Mouse (Mus musculus): ENCODE results near the gene Pbx1. TPM values are rescaled to one million over a fixed set of nuclear protein-coding genes. Genes with fewer than 3 reads are reported as not detected.

The Pbx1 gene
- total and polyA plus RNA-seq, 3 experiments = 0.10 TPM; not detected in 2

DNA sequence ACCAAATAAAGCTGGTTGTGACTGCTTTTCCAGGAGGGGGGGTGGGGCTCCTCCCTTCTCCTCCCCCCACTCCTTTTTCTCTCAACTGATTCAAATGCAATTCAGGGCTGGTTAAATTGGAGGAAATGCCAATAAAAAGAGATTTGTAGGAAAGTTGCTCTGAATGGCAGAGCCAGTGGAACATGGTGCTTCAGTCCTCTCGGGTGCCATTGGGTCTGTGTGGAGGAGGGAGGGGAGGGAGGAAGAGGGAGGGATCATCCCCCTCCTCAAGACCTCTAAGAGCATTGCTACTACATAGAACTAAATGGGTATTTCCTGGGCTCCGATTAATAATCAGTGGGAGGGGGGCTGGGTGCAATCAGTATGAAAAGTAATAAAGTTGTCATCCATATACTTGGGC is 135.8 kb downstream of the Pbx1 start:
- peaks cover 5 to 16% of the 10 kb centered on the region in 2 experiments for H3K4me1 ChIP-seq (ENCODE audit: control insufficient read depth in 1 of 2, insufficient read depth in 2 of 2, low read length in 2 of 2)
- H3K9ac ChIP-seq (ENCODE audit: control insufficient read depth, low read depth, low read length, poor library complexity, severe bottlenecking) = no peak overlapping the region
- DNase-seq (ENCODE audit: low read depth, low spot score) = no peak
- peaks cover 0 to 16% of the 10 kb centered on the region in 2 experiments; a peak in 2 of 4 replicates for H3K36me3 ChIP-seq (ENCODE audit: control insufficient read depth in 1 of 2, insufficient read depth in 2 of 2, low read length in 2 of 2)
- no peak overlapping the region for H3K27ac ChIP-seq (ENCODE audit: control insufficient read depth, low read depth, low read length)
- no peaks in the 10 kb centered on the region for H3K9me3 ChIP-seq (replicated peaks; ENCODE audit: insufficient read depth, low read length)
- H3K4me3 ChIP-seq (ENCODE audit: control insufficient read depth in 1 of 2, insufficient read depth in 1 of 2, low read depth in 2 of 2, low read length in 2 of 2) = no peak overlapping the region
- TF ChIP-seq JUND (IDR thresholded peaks at IDR 0.05; ENCODE audit: low read depth, low read length) = no peak
- no peak for TF ChIP-seq RCOR1 (IDR thresholded peaks at IDR 0.05; ENCODE audit: low read depth, low read length)
- TF ChIP-seq KAT2A (conservative IDR thresholded peaks at IDR 0.05; ENCODE audit: low read depth, low read length) = no peak
- TF ChIP-seq USF2 (IDR thresholded peaks at IDR 0.05; ENCODE audit: borderline replicate concordance in 1 of 2, insufficient read depth in 1 of 2, low read depth in 1 of 2, low read length in 2 of 2) = no peak
- TF ChIP-seq USF1 (IDR thresholded peaks at IDR 0.05; ENCODE audit: low read depth, low read length) = no peak
- TF ChIP-seq SIN3A (IDR thresholded peaks at IDR 0.05; ENCODE audit: low read length) = no peak
- no peak for TF ChIP-seq ZNF384 (IDR thresholded peaks at IDR 0.05; ENCODE audit: low read depth, low read length)
- TF ChIP-seq EP300 (IDR thresholded peaks at IDR 0.05; ENCODE audit: low read depth in 1 of 2, low read length in 2 of 2) = no peak
- TF ChIP-seq TAL1 (IDR thresholded peaks at IDR 0.05; ENCODE audit: low read length) = no peak
- no peak for TF ChIP-seq MEF2A (IDR thresholded peaks at IDR 0.05; ENCODE audit: extremely low read depth, insufficient replicate concordance, low read depth, low read length, poor library complexity, severe bottlenecking)
- TF ChIP-seq POLR2AphosphoS5 (IDR thresholded peaks at IDR 0.05; ENCODE audit: borderline replicate concordance, low read depth, low read length) = no peak
- no peak for TF ChIP-seq MYB (IDR thresholded peaks at IDR 0.05; ENCODE audit: low read depth, low read length)
- TF ChIP-seq NELFE (IDR thresholded peaks at IDR 0.05; ENCODE audit: low read depth, low read length) = no peak
- no peak for TF ChIP-seq MAFK (IDR thresholded peaks at IDR 0.05; ENCODE audit: borderline replicate concordance, low read depth, low read length)
- no peak for TF ChIP-seq ELF1 (IDR thresholded peaks at IDR 0.05; ENCODE audit: low read depth, low read length)
- TF ChIP-seq UBTF (IDR thresholded peaks at IDR 0.05; ENCODE audit: borderline replicate concordance, insufficient read depth, low read depth, low read length) = no peak
- TF ChIP-seq SMC3 (IDR thresholded peaks at IDR 0.05; ENCODE audit: low read depth, low read length) = no peak
- no peak for TF ChIP-seq POLR2A (IDR thresholded peaks at IDR 0.05; ENCODE audit: control insufficient read depth in 1 of 2, insufficient read depth in 1 of 2, low read depth in 1 of 2, low read length in 2 of 2, poor library complexity in 1 of 2)
- no peak for TF ChIP-seq MAX (IDR thresholded peaks at IDR 0.05; ENCODE audit: low read length)
- H3K79me2 ChIP-seq (ENCODE audit: control insufficient read depth, insufficient read depth, low read length, poor library complexity) = no peaks in the 10 kb centered on the region
- H3K27me3 ChIP-seq (ENCODE audit: control insufficient read depth in 1 of 2, insufficient read depth in 2 of 2, low read length in 2 of 2) = no peaks in the 10 kb centered on the region

DNA sequence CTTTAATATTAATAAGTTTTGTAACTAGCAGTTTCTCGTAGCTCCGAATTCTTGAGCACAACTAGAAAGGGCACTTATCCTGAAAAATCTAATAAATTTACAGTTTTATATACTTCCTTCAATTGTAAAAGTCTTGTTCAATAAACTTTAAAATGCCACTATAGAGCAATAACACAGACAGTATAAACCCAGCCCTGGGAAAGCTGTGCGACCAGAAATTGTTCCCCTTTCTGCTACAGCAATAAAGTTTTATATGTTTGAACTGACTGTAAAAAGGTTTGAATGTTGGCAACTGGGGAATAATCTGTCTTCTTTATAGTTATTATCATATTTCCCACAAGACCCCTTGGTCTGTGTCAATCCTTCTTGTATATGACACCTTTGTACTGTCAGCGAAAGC is 136.3 kb downstream of the Pbx1 start:
- Histone ChIP-seq H3K27ac (ENCODE audit: control insufficient read depth, low read depth, low read length) (no peak overlapping the region), H3K79me2 (ENCODE audit: control insufficient read depth, insufficient read depth, low read length, poor library complexity) (no peaks in the 10 kb centered on the region), H3K9ac (ENCODE audit: control insufficient read depth, low read depth, low read length, poor library complexity, severe bottlenecking) (no peak overlapping the region), H3K9me3 (replicated peaks; ENCODE audit: insufficient read depth, low read length) (no peaks in the 10 kb centered on the region), H3K36me3 (ENCODE audit: control insufficient read depth in 1 of 2, insufficient read depth in 2 of 2, low read length in 2 of 2) (peaks cover 0 to 20% of the 10 kb centered on the region in 2 experiments; a peak in 2 of 4 replicates), H3K4me1 (ENCODE audit: control insufficient read depth in 1 of 2, insufficient read depth in 2 of 2, low read length in 2 of 2) (peaks cover 9 to 21% of the 10 kb centered on the region in 2 experiments), H3K27me3 (ENCODE audit: control insufficient read depth in 1 of 2, insufficient read depth in 2 of 2, low read length in 2 of 2) (no peaks in the 10 kb centered on the region), H3K4me3 (ENCODE audit: control insufficient read depth in 1 of 2, insufficient read depth in 1 of 2, low read depth in 2 of 2, low read length in 2 of 2) (no peak overlapping the region)
- TF ChIP-seq TBP (IDR thresholded peaks at IDR 0.05; ENCODE audit: low read depth, low read length) (no peak), ZC3H11A (IDR thresholded peaks at IDR 0.05; ENCODE audit: low read depth, low read length) (no peak), MEF2A (IDR thresholded peaks at IDR 0.05; ENCODE audit: extremely low read depth, insufficient replicate concordance, low read depth, low read length, poor library complexity, severe bottlenecking) (no peak), TCF12 (IDR thresholded peaks at IDR 0.05; ENCODE audit: low read depth, low read length) (no peak), JUND (IDR thresholded peaks at IDR 0.05; ENCODE audit: low read depth, low read length) (no peak), RCOR1 (IDR thresholded peaks at IDR 0.05; ENCODE audit: low read depth, low read length) (no peak), MAZ (IDR thresholded peaks at IDR 0.05; ENCODE audit: low read depth, low read length) (no peak), USF1 (IDR thresholded peaks at IDR 0.05; ENCODE audit: low read depth, low read length) (no peak), RAD21 (IDR thresholded peaks at IDR 0.05; ENCODE audit: low read depth, low read length) (no peak), POLR2AphosphoS5 (IDR thresholded peaks at IDR 0.05; ENCODE audit: borderline replicate concordance, low read depth, low read length) (no peak), GATA1 (IDR thresholded peaks at IDR 0.05; ENCODE audit: low read depth, low read length) (no peak), E2F4 (IDR thresholded peaks at IDR 0.05; ENCODE audit: borderline replicate concordance, low read depth, low read length) (no peak)
- DNase-seq (ENCODE audit: low read depth, low spot score) = no peak

All from MEL (cell line).